Mouse (Mus musculus) neural tube, embryonic 13.5 days (tissue): ENCODE data around the gene 4930568D16Rik. TPM values are rescaled to one million over a fixed set of nuclear protein-coding genes. Genes with fewer than 3 reads are reported as not detected.

Experiments used
- ATAC-seq: fragments of 200-750 bp; cut with Nextera tagmentation; 2 replicates; pipeline ENCODE4 v1.8.0; 2017; ENCODE audit warnings: low read depth, mild to moderate bottlenecking, moderate TSS enrichment, moderate library complexity
- H3K27ac ChIP-seq: fragments of 300-500 bp; sonication (generic); replicated peaks from 2 replicates; pipeline ENCODE4 v1.5.1; 2015; ENCODE audit warnings: moderate library complexity, mild to moderate bottlenecking, inconsistent platforms
- H3K27me3 ChIP-seq: fragments of 300-500 bp; sonication (generic); 2 replicates; pipeline ENCODE4 v1.6.1; 2015; ENCODE audit warnings: mild to moderate bottlenecking, inconsistent platforms
- H3K36me3 ChIP-seq: fragments of 300-500 bp; sonication (generic); 2 replicates; pipeline ENCODE4 v1.6.1; 2015; ENCODE audit warnings: mild to moderate bottlenecking, inconsistent platforms
- H3K4me1 ChIP-seq: fragments of 300-500 bp; sonication (generic); replicated peaks from 2 replicates; pipeline ENCODE4 v1.6.1; 2015; ENCODE audit warnings: inconsistent platforms
- H3K4me2 ChIP-seq: fragments of 300-500 bp; sonication (generic); 2 replicates; pipeline ENCODE4 v1.6.1; 2015; ENCODE audit warnings: inconsistent platforms, mild to moderate bottlenecking, moderate library complexity
- H3K4me3 ChIP-seq: fragments of 300-500 bp; sonication (generic); 2 replicates; pipeline ENCODE4 v1.5.1; 2015; ENCODE audit warnings: mild to moderate bottlenecking, inconsistent platforms
- H3K9ac ChIP-seq: fragments of 300-500 bp; sonication (generic); 2 replicates; pipeline ENCODE4 v1.6.1; 2015; ENCODE audit warnings: moderate library complexity, mild to moderate bottlenecking, inconsistent platforms
- H3K9me3 ChIP-seq: fragments of 300-500 bp; sonication (generic); 2 replicates; pipeline ENCODE4 v1.6.1; 2016; ENCODE audit warnings: inconsistent platforms
- WGBS: fragments of 180-500 bp; shearing (Covaris S2); methylation state at CpG from one replicate; pipeline ENCODE4 v1.1.7; 2015; 5-methylcytosine and 5-hydroxymethylcytosine counted together
- polyA plus RNA-seq: library from polyadenylated mRNA; unstranded; fragments of >200 nt; fragmentation: Nextera tagmentation; extraction: Ambion mirVana; gene quantifications from 2 replicates; pipeline ENCODE4 v1.2.1, GENCODE M21; 2015

4930568D16Rik gene
- polyA plus RNA-seq, 1 experiment from 2014 or later = not detected

DNA sequence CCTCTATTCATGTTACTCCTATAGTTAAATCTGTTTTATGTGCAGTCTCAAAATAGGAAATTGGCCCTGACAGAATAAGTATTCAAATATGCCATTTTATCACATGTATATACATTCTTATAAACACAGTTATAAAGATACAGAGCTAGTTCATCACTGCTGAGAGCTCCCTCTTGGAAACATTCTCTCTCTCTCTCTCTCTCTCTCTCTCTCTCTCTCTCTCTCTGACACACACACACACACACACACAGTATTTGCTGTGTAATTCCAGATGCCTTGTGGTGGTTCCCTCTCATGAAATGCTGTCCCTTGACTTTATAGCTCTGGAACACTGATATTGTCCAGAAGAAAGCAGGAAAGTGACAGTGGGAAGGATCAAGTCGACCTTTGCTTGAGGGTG, 29.5 kb downstream of the 4930568D16Rik start:
- H3K9me3 ChIP-seq = no peaks in the 10 kb centered on the region
- 88% methylated on average over 1 of the region's 1 CpGs for WGBS
- no peak overlapping the region for H3K4me2 ChIP-seq

DNA sequence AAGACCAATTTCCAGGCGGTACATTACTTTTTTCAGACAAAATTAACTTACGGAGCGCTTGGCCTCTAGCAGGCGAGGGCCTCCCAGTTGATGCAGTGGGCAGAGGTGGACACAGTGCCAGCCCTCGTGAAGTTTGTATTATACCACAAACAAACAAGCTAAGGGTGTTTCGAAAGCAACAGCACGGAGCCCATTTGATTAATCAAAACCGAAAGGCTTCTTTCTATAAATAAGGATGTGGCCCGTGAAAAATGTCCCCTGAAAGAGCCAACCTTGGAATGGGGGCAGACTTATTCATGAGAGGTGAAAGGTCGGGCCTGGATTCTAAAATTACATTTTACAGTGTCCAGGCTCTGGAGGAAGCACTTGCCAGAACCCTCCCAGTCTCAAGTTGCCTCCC, 30.1 kb downstream of the 4930568D16Rik start:
- Histone ChIP-seq H3K4me2 (peak overlapping the region; percentile 96), H3K9me3 (no peaks in the 10 kb centered on the region), H3K4me1 (peaks cover 21% of the 10 kb centered on the region), H3K27ac (peak overlapping the region; percentile 63; the same call in 1 of the 2 replicates), H3K36me3 (no peaks in the 10 kb centered on the region), H3K9ac (peak overlapping the region; percentile 62), H3K4me3 (peak overlapping the region; percentile 68), H3K27me3 (peaks cover 8% of the 10 kb centered on the region; the same call in 1 of the 2 replicates)
- peak; percentile 33 for ATAC-seq
- 42% methylated on average over 10 of the region's 10 CpGs for WGBS

More for the DNA sequence above, 29.5 kb downstream of the 4930568D16Rik start:
- Histone ChIP-seq H3K4me3 (no peak overlapping the region), H3K27ac (no peak overlapping the region), H3K36me3 (no peaks in the 10 kb centered on the region), H3K27me3 (peaks cover 8% of the 10 kb centered on the region; the same call in 1 of the 2 replicates), H3K4me1 (peaks cover 21% of the 10 kb centered on the region), H3K9ac (no peak overlapping the region)
- ATAC-seq = no peak

DNA sequence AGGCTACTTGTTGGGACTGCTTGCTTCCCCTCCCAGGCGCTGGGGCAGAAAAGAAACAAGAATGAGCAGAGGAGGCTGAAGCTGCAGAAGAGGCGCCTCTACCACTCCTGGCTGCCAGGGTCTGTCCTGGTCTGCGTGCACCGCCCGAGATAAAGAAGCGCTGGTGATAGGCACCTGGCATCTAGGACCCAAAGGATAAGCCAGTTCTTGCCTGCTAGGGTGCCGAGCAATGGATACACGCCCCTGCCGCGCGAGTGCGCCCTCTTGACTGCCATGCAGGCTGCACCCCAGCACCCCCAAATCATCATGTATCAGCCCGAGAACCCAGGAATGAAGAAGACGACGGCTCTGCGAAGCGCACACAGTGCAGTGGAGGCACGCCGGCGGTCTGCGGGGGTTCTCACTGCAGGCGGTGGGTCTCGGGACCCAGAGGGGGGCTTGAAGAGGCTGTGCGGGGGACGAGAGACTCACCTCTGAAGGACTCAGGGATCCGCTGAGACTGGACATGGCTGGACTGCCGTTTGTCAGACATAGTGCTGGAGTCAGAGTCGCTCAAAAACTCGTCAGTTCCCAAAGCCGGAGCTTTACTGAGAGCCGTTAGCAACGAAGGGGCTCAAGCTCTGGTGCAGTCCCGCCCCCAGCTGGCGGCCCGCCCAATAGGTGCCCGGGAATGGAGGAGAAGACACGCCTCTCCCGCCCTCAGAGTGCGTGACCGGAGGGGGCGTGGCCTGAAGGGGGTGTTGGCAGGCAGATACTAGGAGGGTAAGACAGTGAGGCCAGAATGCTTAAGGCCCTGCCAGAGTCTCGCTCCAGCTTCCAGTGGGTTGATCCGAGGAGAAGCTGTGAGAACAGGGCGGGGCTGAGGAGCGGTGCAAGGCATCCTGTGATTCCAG, 30.9 kb downstream of the 4930568D16Rik start, which contains the start of gene Stom:
Gene Stom (minus strand): TSS at position 589 of the 893 bp plus-strand sequence.
- under 1% methylated on average over 45 of the region's 45 CpGs for WGBS
- ATAC-seq = peak; percentile 99
- H3K27me3 ChIP-seq = peaks cover 8% of the 10 kb centered on the region; the same call in 1 of the 2 replicates
- H3K4me3 ChIP-seq = peak within 1 kb of the TSS; percentile 68
- H3K27ac ChIP-seq = peak within 1 kb of the TSS; percentile 81
- peak within 1 kb of the TSS; percentile 96 for H3K4me2 ChIP-seq
- peak within 1 kb of the TSS; percentile 80 for H3K9ac ChIP-seq
- peaks cover 21% of the 10 kb centered on the region for H3K4me1 ChIP-seq
- H3K9me3 ChIP-seq = no peaks in the 10 kb centered on the region
- no peaks in the 10 kb centered on the region for H3K36me3 ChIP-seq

DNA sequence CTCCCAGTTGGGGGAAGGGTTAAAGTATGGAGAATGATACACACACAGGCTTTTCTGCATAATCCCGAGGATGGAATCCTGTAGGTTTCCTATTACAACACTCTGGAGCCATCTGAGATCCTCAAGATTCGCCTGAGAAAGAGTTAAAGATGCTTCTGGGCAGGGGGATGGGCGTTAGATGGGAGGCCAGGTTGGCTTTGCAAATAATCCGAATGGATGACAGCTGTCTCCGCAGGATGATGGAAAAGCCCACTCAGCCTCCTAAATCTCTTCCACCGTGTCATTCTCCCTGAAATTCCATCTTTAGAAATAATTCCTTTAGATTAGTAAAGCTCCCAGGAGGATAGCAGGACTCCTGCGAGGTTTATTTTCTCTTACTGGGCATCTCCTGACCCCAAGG, 31.9 kb downstream of the 4930568D16Rik start:
- Histone ChIP-seq H3K4me3 (peak overlapping the region; percentile 68), H3K27ac (no peak overlapping the region), H3K36me3 (no peaks in the 10 kb centered on the region), H3K9ac (peak overlapping the region; percentile 80), H3K4me1 (peaks cover 21% of the 10 kb centered on the region), H3K9me3 (no peaks in the 10 kb centered on the region), H3K4me2 (peak overlapping the region; percentile 96), H3K27me3 (peaks cover 8% of the 10 kb centered on the region; the same call in 1 of the 2 replicates)
- 6% methylated on average over 7 of the region's 7 CpGs for WGBS
- no peak for ATAC-seq

DNA sequence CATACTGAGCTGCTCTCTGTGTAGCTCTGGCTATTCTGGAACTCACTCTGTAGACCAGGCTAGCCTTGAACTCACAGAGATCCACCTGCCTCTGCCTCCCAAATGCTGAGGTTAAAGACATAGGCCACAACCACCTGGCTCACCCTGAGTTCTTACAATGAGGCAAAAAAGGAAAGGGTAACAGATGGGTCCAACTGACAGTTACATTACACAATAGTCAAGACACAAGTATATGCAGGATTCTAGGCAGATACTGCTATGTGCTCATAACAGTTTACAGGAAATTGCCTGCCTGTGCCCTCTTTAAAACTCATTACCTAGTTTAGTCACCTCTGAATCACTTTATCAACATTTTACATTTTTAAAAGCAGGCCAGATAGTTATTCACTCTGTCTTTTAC, 33.9 kb downstream of the 4930568D16Rik start:
- no peak overlapping the region for H3K9ac ChIP-seq
- no peak overlapping the region for H3K4me3 ChIP-seq
- no peaks in the 10 kb centered on the region for H3K9me3 ChIP-seq
- H3K36me3 ChIP-seq = no peaks in the 10 kb centered on the region
- H3K27ac ChIP-seq = no peak overlapping the region
- no peak overlapping the region for H3K4me2 ChIP-seq
- H3K27me3 ChIP-seq = peaks cover 8% of the 10 kb centered on the region; the same call in 1 of the 2 replicates
- peaks cover 21% of the 10 kb centered on the region for H3K4me1 ChIP-seq
- no peak for ATAC-seq

DNA sequence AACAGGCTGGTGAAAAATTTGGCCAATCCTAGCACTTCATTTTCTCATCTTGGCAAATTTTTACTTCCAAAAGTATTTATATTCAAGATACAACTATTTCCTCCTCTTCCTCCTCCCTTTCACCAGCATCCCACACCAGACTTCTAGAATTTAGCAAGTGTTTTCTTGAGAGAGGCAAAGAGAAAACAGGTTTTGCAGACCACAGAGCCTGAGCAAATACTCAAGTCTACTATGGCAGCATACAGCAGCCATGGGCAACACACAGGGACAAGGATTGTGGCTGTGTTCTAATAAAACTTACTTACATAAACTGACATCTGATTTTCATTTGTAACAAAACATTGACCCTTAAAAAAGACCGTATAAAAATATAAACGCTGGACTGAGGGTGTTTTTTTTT, 36.3 kb downstream of the 4930568D16Rik start:
- Histone ChIP-seq H3K4me3 (no peak overlapping the region), H3K9ac (no peak overlapping the region), H3K4me2 (no peak overlapping the region), H3K9me3 (no peaks in the 10 kb centered on the region), H3K4me1 (peaks cover 15% of the 10 kb centered on the region), H3K27me3 (peaks cover 8% of the 10 kb centered on the region; the same call in 1 of the 2 replicates), H3K36me3 (no peaks in the 10 kb centered on the region), H3K27ac (no peak overlapping the region)
- 70% methylated on average over 2 of the region's 2 CpGs for WGBS
- no peak for ATAC-seq

DNA sequence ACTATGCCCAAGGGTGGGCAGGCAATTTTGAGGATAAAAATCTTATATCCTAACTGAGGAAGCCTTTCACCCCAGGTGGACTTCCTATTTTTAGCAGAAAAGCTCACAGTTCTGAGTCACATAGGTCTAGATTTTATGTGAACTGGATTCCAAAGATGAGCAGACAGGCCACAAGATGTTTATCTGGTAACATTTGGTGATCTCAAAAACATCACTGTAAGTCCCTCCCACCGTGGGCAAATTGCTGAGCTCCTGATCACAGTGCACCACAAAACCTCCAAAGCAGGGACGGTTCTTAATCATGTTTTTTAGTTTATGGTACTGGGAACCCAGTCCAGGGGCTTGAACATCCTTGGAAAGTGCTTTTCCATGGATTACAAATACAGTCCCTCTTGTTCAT, 38.5 kb downstream of the 4930568D16Rik start:
- Histone ChIP-seq H3K9ac (no peak overlapping the region), H3K4me3 (no peak overlapping the region), H3K4me2 (no peak overlapping the region), H3K27me3 (no peaks in the 10 kb centered on the region), H3K9me3 (no peaks in the 10 kb centered on the region), H3K36me3 (no peaks in the 10 kb centered on the region), H3K4me1 (peaks cover 4% of the 10 kb centered on the region; the same call in 1 of the 2 replicates), H3K27ac (no peak overlapping the region)
- ATAC-seq = no peak
- 80% methylated on average over 2 of the region's 2 CpGs for WGBS

DNA sequence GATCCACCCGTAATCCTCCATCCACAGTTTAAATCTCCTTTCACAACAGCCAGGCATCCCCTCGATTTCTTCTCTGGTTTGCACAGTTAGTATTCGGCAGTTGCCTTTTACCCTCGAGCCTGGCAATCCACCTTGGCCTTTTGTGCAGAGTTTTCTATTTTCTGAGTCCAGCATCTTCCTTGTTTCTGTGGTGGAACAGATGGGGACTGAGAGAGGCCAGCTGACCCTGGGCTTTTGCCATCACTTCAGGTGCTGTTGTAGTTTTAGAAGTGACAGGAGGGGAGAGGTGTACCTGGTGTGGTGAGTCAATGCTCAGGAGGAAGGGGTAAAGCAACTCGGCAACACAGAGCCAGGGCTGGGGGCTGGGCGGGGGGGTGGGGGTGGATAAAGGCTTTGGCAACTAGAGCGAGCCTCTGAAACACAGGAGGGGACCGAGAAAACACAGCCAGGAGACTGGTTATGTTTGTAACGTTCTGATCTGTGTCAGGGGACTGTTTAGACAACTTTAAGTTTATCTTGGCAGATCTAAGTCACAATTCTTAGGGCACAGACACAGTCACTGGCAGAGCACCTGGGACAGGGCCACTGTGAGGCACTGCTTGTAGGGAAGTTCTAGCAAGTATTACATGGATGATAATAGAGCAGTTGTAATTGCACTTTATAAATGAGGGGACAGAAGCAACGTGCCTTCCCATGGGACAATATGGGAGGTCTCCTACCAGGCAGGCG, 39.3 kb downstream of the 4930568D16Rik start:
- Histone ChIP-seq H3K4me3 (no peak overlapping the region), H3K9ac (no peak overlapping the region), H3K36me3 (no peaks in the 10 kb centered on the region), H3K27me3 (no peaks in the 10 kb centered on the region), H3K9me3 (no peaks in the 10 kb centered on the region), H3K4me2 (no peak overlapping the region), H3K27ac (no peak overlapping the region), H3K4me1 (peaks cover 11% of the 10 kb centered on the region; the same call in 1 of the 2 replicates)
- ATAC-seq = no peak
- 59% methylated on average over 11 of the region's 11 CpGs for WGBS

DNA sequence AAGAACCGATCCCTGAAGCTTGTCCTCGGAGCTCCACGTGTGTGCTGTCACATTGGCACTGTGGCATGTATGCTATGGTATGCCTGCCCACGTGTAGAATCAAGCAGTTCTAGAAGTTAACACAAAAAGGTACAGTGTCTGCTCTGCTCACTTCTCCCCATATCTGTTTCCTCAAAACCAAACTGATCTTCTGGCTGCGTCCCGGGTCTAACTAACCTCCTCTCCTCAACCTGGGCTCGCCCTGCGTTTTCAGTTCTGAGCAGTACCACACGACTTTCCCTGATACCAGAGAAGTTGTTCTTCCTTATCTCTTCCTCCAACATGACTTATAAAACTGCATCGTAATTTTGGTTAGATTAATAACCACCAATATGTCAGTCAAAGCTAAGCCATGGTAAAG, 39.9 kb downstream of the 4930568D16Rik start:
- Histone ChIP-seq H3K9ac (no peak overlapping the region), H3K27ac (no peak overlapping the region), H3K36me3 (no peaks in the 10 kb centered on the region), H3K9me3 (no peaks in the 10 kb centered on the region), H3K4me3 (no peak overlapping the region), H3K4me1 (peaks cover 16% of the 10 kb centered on the region; the same call in 1 of the 2 replicates), H3K4me2 (no peak overlapping the region), H3K27me3 (no peaks in the 10 kb centered on the region)
- WGBS = 75% methylated on average over 10 of the region's 10 CpGs
- ATAC-seq = no peak

DNA sequence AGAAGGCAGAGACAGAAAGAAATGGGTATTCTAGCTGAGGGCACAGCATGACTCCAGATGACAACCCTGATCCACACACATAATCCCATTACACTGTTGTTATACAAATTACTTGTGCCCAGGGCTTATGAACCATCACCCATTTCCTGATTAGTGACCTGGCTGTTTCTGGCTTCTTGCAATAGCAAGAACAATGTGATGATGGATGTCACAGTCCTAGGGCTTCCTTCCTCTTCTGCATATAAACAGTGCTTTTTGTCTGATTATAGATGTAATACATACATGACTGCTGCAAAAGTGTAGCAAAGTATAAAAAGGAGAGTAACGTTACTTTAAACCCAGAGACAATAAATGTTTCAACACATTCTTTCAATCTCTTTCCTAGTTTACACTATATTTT, 40.6 kb downstream of the 4930568D16Rik start:
- Histone ChIP-seq H3K4me1 (peaks cover 22% of the 10 kb centered on the region), H3K36me3 (no peaks in the 10 kb centered on the region), H3K27me3 (no peaks in the 10 kb centered on the region), H3K9me3 (no peaks in the 10 kb centered on the region), H3K4me2 (no peak overlapping the region), H3K9ac (no peak overlapping the region), H3K4me3 (no peak overlapping the region), H3K27ac (no peak overlapping the region)
- no peak for ATAC-seq
- 84% methylated on average over 1 of the region's 1 CpGs for WGBS

DNA sequence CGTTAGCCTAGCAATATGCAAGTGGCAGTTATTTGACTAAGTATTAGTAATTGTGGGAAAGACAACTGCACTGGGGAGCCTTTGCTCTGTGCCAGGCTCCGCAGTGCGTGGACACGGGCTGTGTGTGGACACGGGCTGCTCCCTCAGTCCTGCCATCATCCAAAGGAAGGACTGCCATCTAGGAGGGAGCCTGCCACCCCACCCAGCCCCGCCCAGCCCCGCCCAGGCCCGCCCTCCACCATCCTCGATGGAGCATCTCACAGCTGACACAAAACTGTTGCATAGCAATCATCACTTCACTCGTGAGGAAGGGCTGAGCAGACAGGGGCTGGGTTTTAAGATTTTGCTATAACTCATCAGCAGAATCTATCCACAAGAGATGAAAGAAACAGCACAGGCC, 41.6 kb downstream of the 4930568D16Rik start:
- no peaks in the 10 kb centered on the region for H3K9me3 ChIP-seq
- H3K27ac ChIP-seq = no peak overlapping the region
- H3K4me2 ChIP-seq = no peak overlapping the region
- H3K4me1 ChIP-seq = peaks cover 24% of the 10 kb centered on the region
- 66% methylated on average over 10 of the region's 10 CpGs for WGBS
- no peaks in the 10 kb centered on the region for H3K27me3 ChIP-seq
- no peak for ATAC-seq
- H3K4me3 ChIP-seq = no peak overlapping the region
- H3K36me3 ChIP-seq = no peaks in the 10 kb centered on the region
- H3K9ac ChIP-seq = no peak overlapping the region
